Mouse (Mus musculus) limb, embryonic 13.5 days (tissue): ENCODE measurements around the gene Trip11. TPM values are rescaled to one million over a fixed set of nuclear protein-coding genes. Genes with fewer than 3 reads are reported as not detected.
A peak's percentile ranks its signal among the peaks of the same experiment; 100 is the strongest.

Experiments
- ATAC-seq: fragments of 200-750 bp; cut with Nextera tagmentation; 2 replicates; pipeline ENCODE4 v1.8.0; 2017; ENCODE audit warnings: low read depth, moderate number of reproducible peaks, moderate TSS enrichment; ENCODE audit not compliant: low FRiP score
- H3K27ac ChIP-seq: fragments of 300-500 bp; sonication (generic); 2 replicates; pipeline ENCODE4 v1.5.1; 2015; ENCODE audit warnings: inconsistent platforms, mild to moderate bottlenecking, moderate library complexity
- H3K27me3 ChIP-seq: fragments of 300-500 bp; sonication (generic); 2 replicates; pipeline ENCODE4 v1.6.1; 2015; ENCODE audit warnings: mild to moderate bottlenecking, inconsistent platforms
- H3K36me3 ChIP-seq: fragments of 300-500 bp; sonication (generic); 2 replicates; pipeline ENCODE4 v1.6.1; 2015; ENCODE audit warnings: inconsistent platforms, mild to moderate bottlenecking, moderate library complexity
- H3K4me1 ChIP-seq: fragments of 300-500 bp; sonication (generic); 2 replicates; pipeline ENCODE4 v1.6.1; 2015; ENCODE audit warnings: inconsistent platforms
- H3K4me2 ChIP-seq: fragments of 300-500 bp; sonication (generic); replicated peaks from 2 replicates; pipeline ENCODE4 v1.6.1; 2015; ENCODE audit warnings: inconsistent platforms, mild to moderate bottlenecking, moderate library complexity
- H3K4me3 ChIP-seq: fragments of 300-500 bp; sonication (generic); 2 replicates; pipeline ENCODE4 v1.5.1; 2015; ENCODE audit warnings: moderate library complexity, mild to moderate bottlenecking, inconsistent platforms
- H3K9ac ChIP-seq: fragments of 300-500 bp; sonication (generic); 2 replicates; pipeline ENCODE4 v1.6.1; 2015; ENCODE audit warnings: mild to moderate bottlenecking, inconsistent platforms
- H3K9me3 ChIP-seq: fragments of 300-500 bp; sonication (generic); 2 replicates; pipeline ENCODE4 v1.6.1; 2016; ENCODE audit warnings: inconsistent platforms
- WGBS: fragments of 180-500 bp; shearing (Covaris S2); methylation state at CpG from one replicate; pipeline ENCODE4 v1.1.7; 2015; 5-methylcytosine and 5-hydroxymethylcytosine counted together
- polyA plus RNA-seq: library from polyadenylated mRNA; unstranded; fragments of >200 nt; fragmentation: Nextera tagmentation; extraction: Ambion mirVana; gene quantifications from 2 replicates; pipeline ENCODE4 v1.2.1, GENCODE M21; 2015

Trip11 gene
- polyA plus RNA-seq, 1 experiment from 2014 or later, result 29.7 TPM

DNA sequence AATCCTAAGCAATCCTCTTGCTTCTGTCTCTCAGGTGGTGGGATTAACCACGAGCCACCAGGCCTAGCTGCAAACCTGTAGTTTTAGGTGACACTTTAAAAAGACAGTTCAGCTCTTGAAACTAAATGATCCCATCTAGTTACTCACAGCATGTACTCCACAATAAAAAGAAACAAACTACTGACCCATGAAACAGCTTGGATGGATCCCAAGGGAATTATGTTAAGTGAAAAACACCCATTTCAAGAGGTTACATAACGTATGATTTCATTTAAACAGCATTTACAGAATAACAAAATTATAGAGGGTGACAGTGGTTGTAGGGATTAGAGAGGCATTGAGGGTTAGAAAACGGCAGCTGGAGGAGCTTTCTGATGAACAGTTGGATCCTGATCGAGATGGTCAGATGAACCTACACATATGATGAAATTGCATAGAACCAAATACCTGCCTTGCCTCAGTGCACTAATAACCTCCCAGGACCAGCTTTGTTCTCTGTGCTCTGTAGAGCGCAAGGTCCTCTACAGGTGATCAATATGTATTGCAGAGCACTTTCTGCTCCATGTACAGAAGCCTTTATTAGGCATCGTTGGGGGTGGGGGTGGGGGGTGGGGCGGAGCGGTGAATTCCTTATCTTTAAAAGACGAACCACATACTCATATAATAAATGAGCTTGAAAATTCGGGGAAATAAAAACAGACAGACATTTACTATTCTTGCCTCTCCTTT lies 76.4 kb downstream of the Trip11 start:
- H3K27me3 ChIP-seq, result no peaks in the 10 kb centered on the region

DNA sequence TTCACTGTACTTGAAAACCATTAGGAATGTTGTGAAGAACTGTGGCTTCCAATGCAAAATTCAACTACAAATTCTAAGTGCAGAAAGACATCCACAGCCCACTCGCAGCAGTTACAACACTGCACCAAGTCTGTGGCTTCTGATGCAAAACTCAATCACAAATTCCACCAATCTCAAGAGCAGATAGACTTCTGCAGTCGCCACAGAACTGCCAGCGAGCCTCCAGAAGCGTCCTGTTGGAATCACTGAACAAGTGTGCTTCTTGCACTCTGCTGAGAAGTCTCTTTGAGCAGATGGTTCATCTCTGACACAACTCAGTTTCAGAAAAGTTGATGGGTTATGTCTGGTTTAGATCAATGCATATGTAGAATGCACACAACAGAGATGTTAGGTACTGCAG lies 78.4 kb downstream of the Trip11 start:
- Histone ChIP-seq H3K9ac (no peak overlapping the region), H3K27ac (no peak overlapping the region), H3K36me3 (peaks cover 45% of the 10 kb centered on the region), H3K27me3 (no peaks in the 10 kb centered on the region), H3K4me3 (no peak overlapping the region), H3K9me3 (no peaks in the 10 kb centered on the region), H3K4me1 (peaks cover 8% of the 10 kb centered on the region), H3K4me2 (no peak overlapping the region)
- 83% methylated on average over 4 of the region's 4 CpGs for WGBS
- no peak for ATAC-seq

More for the DNA sequence above, 76.4 kb downstream of the Trip11 start:
- peaks cover 45% of the 10 kb centered on the region for H3K36me3 ChIP-seq
- peaks cover 4% of the 10 kb centered on the region; the same call in 1 of the 2 replicates for H3K4me1 ChIP-seq
- H3K4me2 ChIP-seq, result no peak overlapping the region
- 87% methylated on average over 10 of the region's 10 CpGs for WGBS
- H3K4me3 ChIP-seq, result no peak overlapping the region
- no peak overlapping the region for H3K27ac ChIP-seq
- no peak for ATAC-seq
- no peaks in the 10 kb centered on the region for H3K9me3 ChIP-seq
- no peak overlapping the region for H3K9ac ChIP-seq

DNA sequence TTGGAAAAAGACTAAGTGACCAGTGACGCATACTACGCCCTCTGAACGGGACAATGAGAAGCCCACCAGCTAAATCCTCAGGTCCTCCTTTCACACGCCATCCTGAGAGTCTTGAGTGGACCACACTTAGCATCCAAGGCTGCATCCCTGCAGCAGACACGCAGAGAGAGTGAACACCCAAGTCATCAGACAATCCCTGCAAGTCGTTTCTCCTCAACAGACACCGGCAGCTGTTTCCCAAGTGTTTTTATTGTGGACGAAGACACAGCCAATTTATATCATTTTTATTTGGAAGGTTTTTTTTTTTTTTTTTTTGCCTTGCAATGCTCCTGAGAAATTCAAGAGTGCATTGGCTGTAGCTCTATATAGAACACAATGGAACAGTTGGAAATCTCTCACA lies 79.3 kb downstream of the Trip11 start:
- H3K4me1 ChIP-seq, result peaks cover 8% of the 10 kb centered on the region
- 90% methylated on average over 8 of the region's 8 CpGs for WGBS
- no peaks in the 10 kb centered on the region for H3K27me3 ChIP-seq
- H3K27ac ChIP-seq, result no peak overlapping the region
- H3K9me3 ChIP-seq, result no peaks in the 10 kb centered on the region
- H3K4me2 ChIP-seq, result no peak overlapping the region
- H3K36me3 ChIP-seq, result peaks cover 43% of the 10 kb centered on the region
- H3K9ac ChIP-seq, result no peak overlapping the region
- no peak overlapping the region for H3K4me3 ChIP-seq
- ATAC-seq, result no peak

DNA sequence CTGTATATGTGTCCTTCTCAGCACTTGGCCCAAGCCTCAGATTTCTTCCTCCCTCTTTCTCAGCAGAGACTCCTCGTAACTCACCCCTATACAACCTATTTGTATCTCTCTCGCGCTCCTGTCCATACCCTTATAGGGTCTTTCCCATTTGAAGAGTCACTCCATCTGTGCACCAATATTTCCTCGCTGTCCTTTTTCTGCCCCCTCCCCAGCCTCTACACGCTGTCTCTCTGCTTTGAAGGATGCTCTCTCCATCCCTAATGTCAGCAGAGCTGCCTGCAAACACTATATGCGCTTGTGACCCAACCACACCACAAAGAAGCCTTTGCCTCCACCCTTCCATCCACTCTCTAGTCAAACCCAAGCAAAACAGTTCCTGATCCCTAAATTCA lies 80.0 kb downstream of the Trip11 start:
- H3K9ac ChIP-seq, result no peak overlapping the region
- no peak overlapping the region for H3K4me3 ChIP-seq
- no peak for ATAC-seq
- peaks cover 37% of the 10 kb centered on the region for H3K36me3 ChIP-seq
- WGBS, result 95% methylated on average over 6 of the region's 6 CpGs
- H3K27me3 ChIP-seq, result no peaks in the 10 kb centered on the region
- H3K27ac ChIP-seq, result no peak overlapping the region
- no peak overlapping the region for H3K4me2 ChIP-seq
- H3K9me3 ChIP-seq, result no peaks in the 10 kb centered on the region
- peaks cover 8% of the 10 kb centered on the region for H3K4me1 ChIP-seq

DNA sequence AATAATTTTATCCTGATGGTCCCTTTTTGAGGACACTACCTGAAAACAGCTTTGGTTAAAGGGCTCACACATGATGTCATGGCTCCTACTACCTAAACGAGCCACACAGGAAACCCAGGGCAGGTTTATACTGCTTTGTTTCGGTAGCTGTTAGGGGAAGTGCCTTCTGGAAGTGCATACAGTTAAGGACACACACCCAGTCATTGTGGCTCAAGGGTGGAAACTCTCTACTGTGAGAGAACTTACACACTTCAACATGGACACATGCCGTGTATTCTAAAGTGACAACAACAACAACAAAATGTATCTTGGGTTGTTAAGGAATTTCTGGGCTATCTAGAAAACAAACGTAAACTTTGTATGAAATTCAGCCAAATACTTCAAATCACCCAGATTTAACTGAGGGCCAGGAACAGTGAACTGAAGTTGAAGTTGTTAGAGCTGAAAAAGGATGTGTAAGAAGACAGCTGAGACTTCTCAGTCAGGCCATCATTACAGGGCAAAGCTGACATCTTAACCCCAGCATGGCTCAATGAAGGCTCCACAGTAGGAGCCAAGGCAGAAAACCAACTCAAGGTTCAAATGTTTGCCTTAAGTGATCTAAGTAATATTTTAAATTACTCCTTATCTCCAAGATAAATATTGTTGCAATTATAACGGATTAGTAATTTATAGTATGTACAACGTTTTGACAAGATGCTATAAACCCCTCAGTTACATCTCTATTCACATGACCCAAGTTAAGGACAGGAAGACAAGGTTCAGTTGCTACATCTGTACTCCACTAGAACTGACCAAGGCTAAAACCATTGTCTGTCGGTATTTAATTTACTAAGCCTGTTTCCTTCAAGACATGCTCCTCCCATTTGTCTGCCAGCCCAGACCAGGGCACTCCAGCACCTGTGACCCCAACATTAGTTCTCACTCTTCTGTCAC lies 80.6 kb downstream of the Trip11 start:
- Histone ChIP-seq H3K27ac (no peak overlapping the region), H3K36me3 (peaks cover 30% of the 10 kb centered on the region), H3K4me2 (no peak overlapping the region), H3K4me3 (no peak overlapping the region), H3K9me3 (no peaks in the 10 kb centered on the region), H3K4me1 (peaks cover 8% of the 10 kb centered on the region), H3K9ac (no peak overlapping the region), H3K27me3 (no peaks in the 10 kb centered on the region)
- 73% methylated on average over 7 of the region's 7 CpGs for WGBS
- ATAC-seq, result no peak

DNA sequence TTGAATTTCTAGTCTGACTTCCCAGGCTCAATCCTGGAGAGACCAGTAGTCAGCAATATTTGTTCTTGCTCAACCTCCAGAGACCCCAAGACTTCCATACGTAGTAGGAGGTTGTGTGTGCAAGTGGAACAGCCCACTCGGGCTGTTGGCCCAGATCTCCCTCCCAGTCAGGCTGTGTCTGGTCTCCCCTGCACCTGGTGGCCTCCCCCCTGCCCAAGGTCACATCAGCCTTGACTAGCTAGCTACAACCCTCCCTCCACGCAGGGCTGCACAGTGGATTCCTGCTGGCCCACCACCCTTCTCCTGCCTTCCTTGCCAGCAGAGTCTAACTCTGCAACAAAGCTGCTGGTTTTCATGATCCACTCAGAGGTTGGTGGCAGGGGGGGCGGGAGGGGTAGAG lies 81.8 kb downstream of the Trip11 start:
- 64% methylated on average over 4 of the region's 4 CpGs for WGBS
- ATAC-seq, result no peak
- Histone ChIP-seq H3K36me3 (peaks cover 21% of the 10 kb centered on the region), H3K4me1 (peaks cover 8% of the 10 kb centered on the region), H3K27me3 (no peaks in the 10 kb centered on the region), H3K9ac (no peak overlapping the region), H3K27ac (no peak overlapping the region), H3K4me3 (no peak overlapping the region), H3K9me3 (no peaks in the 10 kb centered on the region), H3K4me2 (no peak overlapping the region)

DNA sequence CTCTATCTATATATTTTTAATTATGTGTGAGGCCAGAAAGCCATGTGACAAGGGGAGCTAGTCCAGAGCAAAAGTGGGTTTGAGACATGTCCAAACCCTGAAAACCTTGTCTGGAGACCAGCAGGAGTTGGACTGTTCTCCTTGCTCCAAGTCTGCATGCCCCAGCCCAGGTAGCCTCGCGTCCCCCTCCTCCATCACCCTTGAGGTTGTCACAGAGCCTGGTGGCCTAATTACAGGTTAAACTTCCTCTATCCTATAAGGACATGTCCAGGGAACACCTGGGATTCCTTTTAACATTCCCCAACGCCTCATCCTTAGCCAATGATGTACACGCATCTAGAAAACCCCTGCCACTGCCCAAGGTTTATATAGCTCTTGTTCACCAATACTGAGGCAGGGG lies 89.9 kb downstream of the Trip11 start:
- 86% methylated on average over 4 of the region's 4 CpGs for WGBS
- Histone ChIP-seq H3K36me3 (no peaks in the 10 kb centered on the region), H3K27me3 (peaks cover 7% of the 10 kb centered on the region; the same call in 1 of the 2 replicates), H3K9ac (no peak overlapping the region), H3K4me1 (peaks cover 8% of the 10 kb centered on the region), H3K4me3 (no peak overlapping the region), H3K27ac (no peak overlapping the region), H3K4me2 (no peak overlapping the region), H3K9me3 (no peaks in the 10 kb centered on the region)
- no peak for ATAC-seq

DNA sequence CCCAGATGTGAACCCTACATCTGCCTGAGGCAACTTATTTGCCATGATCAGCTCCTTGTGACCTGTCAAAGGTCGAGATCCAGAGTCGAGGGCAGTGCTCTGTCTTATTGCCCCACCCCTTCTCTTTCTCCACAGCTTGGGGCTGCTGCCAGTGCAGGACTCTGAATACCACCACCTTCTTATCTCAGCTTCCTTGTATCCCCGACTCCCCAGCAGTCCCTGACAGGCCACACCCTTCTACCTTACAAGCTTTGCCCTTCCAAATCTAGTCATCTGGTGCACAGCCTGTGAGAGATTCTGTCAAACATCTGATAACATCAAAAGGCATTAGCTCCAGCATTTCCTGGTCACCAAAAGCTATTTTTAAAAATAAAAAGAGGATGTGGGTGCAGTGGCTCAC lies 91.5 kb downstream of the Trip11 start:
- ATAC-seq, result no peak
- Histone ChIP-seq H3K27ac (no peak overlapping the region), H3K9ac (no peak overlapping the region), H3K4me2 (no peak overlapping the region), H3K4me3 (no peak overlapping the region), H3K27me3 (peaks cover 7% of the 10 kb centered on the region; the same call in 1 of the 2 replicates), H3K9me3 (no peaks in the 10 kb centered on the region), H3K4me1 (peaks cover 17% of the 10 kb centered on the region), H3K36me3 (no peaks in the 10 kb centered on the region)
- WGBS, result 30% methylated on average over 3 of the region's 3 CpGs

DNA sequence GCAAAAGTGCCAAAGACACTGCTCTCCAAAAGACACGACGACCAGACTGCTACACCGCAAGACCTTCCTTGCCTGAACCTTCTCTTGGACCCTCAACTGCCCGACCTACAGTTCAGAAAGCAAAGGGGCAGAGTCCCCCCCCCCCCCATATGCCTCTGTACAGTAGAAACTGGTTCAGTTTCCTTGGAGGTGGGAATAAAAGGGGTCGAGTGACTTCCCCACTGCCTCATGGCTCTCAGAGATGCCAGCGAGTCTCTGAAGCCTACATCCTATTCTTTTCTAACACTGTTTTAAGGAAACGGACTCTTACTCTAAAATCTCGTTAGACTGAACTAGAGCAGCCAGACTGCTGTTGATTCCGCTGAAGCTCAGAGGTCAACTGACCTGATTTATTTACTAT lies 93.5 kb downstream of the Trip11 start:
- Histone ChIP-seq H3K4me1 (peaks cover 27% of the 10 kb centered on the region), H3K4me2 (peak overlapping the region; percentile 81), H3K27ac (peak overlapping the region; percentile 92; the same call in 1 of the 2 replicates), H3K36me3 (no peaks in the 10 kb centered on the region), H3K9ac (peak overlapping the region; percentile 62; the same call in 1 of the 2 replicates), H3K27me3 (peaks cover 7% of the 10 kb centered on the region; the same call in 1 of the 2 replicates), H3K4me3 (peak overlapping the region; percentile 52), H3K9me3 (no peaks in the 10 kb centered on the region)
- no peak for ATAC-seq
- WGBS, result 34% methylated on average over 9 of the region's 9 CpGs

DNA sequence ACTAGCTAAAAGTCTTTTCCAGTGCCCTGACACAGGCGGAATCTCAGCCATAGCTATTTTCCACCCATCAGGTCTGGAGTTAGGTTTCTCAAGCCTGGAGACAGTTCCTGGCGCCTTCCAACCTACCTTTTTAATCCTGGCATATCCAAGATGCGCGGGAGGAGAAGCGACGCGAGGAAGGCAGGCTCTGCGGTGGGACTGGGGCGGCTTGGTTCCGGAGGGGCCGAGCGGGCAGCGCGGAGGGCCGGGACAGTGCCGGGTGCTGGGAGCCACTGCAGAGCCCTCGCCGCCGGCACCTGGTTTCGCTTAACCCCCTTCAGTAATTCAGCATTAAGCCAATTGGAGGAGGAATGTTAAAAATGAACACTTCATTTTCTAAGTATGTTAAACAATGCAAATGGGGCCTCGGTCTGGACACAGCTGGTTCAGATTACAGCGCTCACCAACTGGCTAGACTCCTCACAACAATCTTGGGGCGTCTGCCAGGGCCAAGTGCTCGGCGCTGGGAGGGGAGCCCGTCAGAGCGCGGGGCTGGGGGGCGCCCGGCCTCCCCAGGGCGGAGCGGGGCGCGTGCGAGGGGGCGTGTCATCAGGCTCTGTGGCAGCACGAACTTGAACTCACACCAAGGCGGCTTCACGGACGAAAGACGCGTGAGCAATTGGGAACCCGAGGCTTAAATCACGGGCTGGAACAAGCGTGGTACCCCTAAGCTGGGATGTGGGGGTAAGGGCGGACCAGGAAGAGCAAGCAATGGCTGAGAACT lies 94.3 kb downstream of the Trip11 start, which contains the start of gene Fbln5:
Gene Fbln5 (minus strand): TSS at position 448 of the 763 bp plus-strand sequence.
- peaks cover 7% of the 10 kb centered on the region; the same call in 1 of the 2 replicates for H3K27me3 ChIP-seq
- H3K9ac ChIP-seq, result peak within 1 kb of the TSS; percentile 62
- peak within 1 kb of the TSS; percentile 92 for H3K27ac ChIP-seq
- H3K4me1 ChIP-seq, result peaks cover 27% of the 10 kb centered on the region
- H3K4me3 ChIP-seq, result peak within 1 kb of the TSS; percentile 52
- no peaks in the 10 kb centered on the region for H3K36me3 ChIP-seq
- peak; percentile 92 for ATAC-seq
- peak within 1 kb of the TSS; percentile 81 for H3K4me2 ChIP-seq
- under 1% methylated on average over 45 of the region's 46 CpGs for WGBS
- H3K9me3 ChIP-seq, result no peaks in the 10 kb centered on the region

DNA sequence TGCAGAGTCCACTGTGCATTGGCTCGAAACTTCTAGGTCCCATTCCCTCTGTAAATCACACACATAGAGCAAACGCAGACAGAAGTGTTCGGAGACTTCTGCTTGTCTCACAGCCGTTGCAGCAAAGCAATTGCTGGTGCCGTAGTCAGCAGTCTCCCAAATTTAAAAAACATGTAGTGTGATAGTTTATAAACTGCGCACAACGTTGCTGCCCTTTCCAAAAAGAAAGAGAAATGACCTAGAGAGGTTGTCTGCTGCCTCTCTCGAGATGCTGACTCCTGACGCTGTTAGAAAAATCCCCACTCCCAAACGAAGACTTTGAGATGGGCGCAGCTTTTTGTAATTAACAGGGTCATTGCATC lies 94.8 kb downstream of the Trip11 start:
- H3K4me1 ChIP-seq, result peaks cover 27% of the 10 kb centered on the region
- peak overlapping the region; percentile 81 for H3K4me2 ChIP-seq
- peak overlapping the region; percentile 62 for H3K9ac ChIP-seq
- peak overlapping the region; percentile 92 for H3K27ac ChIP-seq
- 0 out of 2 replicates have a peak, but pooled peaks have one; percentile 7 for ATAC-seq
- peak overlapping the region; percentile 52 for H3K4me3 ChIP-seq
- no peaks in the 10 kb centered on the region for H3K9me3 ChIP-seq
- H3K27me3 ChIP-seq, result peaks cover 7% of the 10 kb centered on the region; the same call in 1 of the 2 replicates
- WGBS, result 4% methylated on average over 11 of the region's 11 CpGs
- H3K36me3 ChIP-seq, result no peaks in the 10 kb centered on the region
